Mouse (Mus musculus): Measurements from ENCODE around the gene Gm8094. TPM values are rescaled to one million over a fixed set of nuclear protein-coding genes. Genes with fewer than 3 reads are reported as not detected.

Gene Gm8094
- polyA plus RNA-seq, 1 experiment from 2014 or later, result 0.11 TPM

Other genes starting within 250 kb of the Gm8094 start
- not detected in 2 replicates for gene Gm21977, start 223.2 kb downstream of the Gm8094 start, polyA plus RNA-seq (2015; fragmentation: Nextera tagmentation; extraction: Ambion mirVana)
- gene Gm8082, start 83.0 kb downstream of the Gm8094 start, polyA plus RNA-seq (2015; fragmentation: Nextera tagmentation; extraction: Ambion mirVana), result not detected in 2 replicates
- gene Gm10376, start 61.0 kb downstream of the Gm8094 start, polyA plus RNA-seq (2015; fragmentation: Nextera tagmentation; extraction: Ambion mirVana), result not detected in 2 replicates
- gene Gm8104, start 24.0 kb upstream of the Gm8094 start, polyA plus RNA-seq (2015; fragmentation: Nextera tagmentation; extraction: Ambion mirVana), result not detected in 2 replicates
- gene Gm7233, start 103.2 kb upstream of the Gm8094 start, polyA plus RNA-seq (2015; fragmentation: Nextera tagmentation; extraction: Ambion mirVana), result not detected in 2 replicates
- gene Gm8122, start 158.7 kb upstream of the Gm8094 start, polyA plus RNA-seq (2015; fragmentation: Nextera tagmentation; extraction: Ambion mirVana), result not detected in 2 replicates
- gene Gm8126, start 182.0 kb upstream of the Gm8094 start, polyA plus RNA-seq (2015; fragmentation: Nextera tagmentation; extraction: Ambion mirVana), result not detected in 2 replicates
- gene Gm9732, start 198.4 kb upstream of the Gm8094 start, polyA plus RNA-seq (2015; fragmentation: Nextera tagmentation; extraction: Ambion mirVana), result not detected in 2 replicates
- gene Gm8127, start 217.2 kb upstream of the Gm8094 start, polyA plus RNA-seq (2015; fragmentation: Nextera tagmentation; extraction: Ambion mirVana), result not detected in 2 replicates

Measured in heart, embryonic 16.5 days (tissue).